Mouse (Mus musculus) neural tube, embryonic 12.5 days (tissue): Measurements from ENCODE around the gene Exoc6. TPM values are rescaled to one million over a fixed set of nuclear protein-coding genes. Genes with fewer than 3 reads are reported as not detected.

ENCODE experiments used
- ATAC-seq: fragments of 200-750 bp; cut with Nextera tagmentation; 2 replicates; pipeline ENCODE4 v1.8.0; 2017; ENCODE audit warnings: low read depth, mild to moderate bottlenecking, moderate TSS enrichment, moderate library complexity; ENCODE audit not compliant: low FRiP score
- H3K27ac ChIP-seq: fragments of 300-500 bp; sonication (generic); 2 replicates; pipeline ENCODE4 v1.5.1; 2016
- H3K27me3 ChIP-seq: fragments of 300-500 bp; sonication (generic); replicated peaks from 2 replicates; pipeline ENCODE4 v1.6.1; 2016; ENCODE audit warnings: mild to moderate bottlenecking
- H3K36me3 ChIP-seq: fragments of 300-500 bp; sonication (generic); 2 replicates; pipeline ENCODE4 v1.6.1; 2016; ENCODE audit warnings: mild to moderate bottlenecking
- H3K4me1 ChIP-seq: fragments of 300-500 bp; sonication (generic); 2 replicates; pipeline ENCODE4 v1.6.1; 2016
- H3K4me2 ChIP-seq: fragments of 300-500 bp; sonication (generic); replicated peaks from 2 replicates; pipeline ENCODE4 v1.6.1; 2016; ENCODE audit warnings: mild to moderate bottlenecking
- H3K4me3 ChIP-seq: fragments of 300-500 bp; sonication (generic); 2 replicates; pipeline ENCODE4 v1.5.1; 2016
- H3K9ac ChIP-seq: fragments of 300-500 bp; sonication (generic); 2 replicates; pipeline ENCODE4 v1.6.1; 2016; ENCODE audit warnings: mild to moderate bottlenecking
- H3K9me3 ChIP-seq: fragments of 300-500 bp; sonication (generic); 2 replicates; pipeline ENCODE4 v1.6.1; 2016; ENCODE audit warnings: mild to moderate bottlenecking
- WGBS: fragments of 180-500 bp; shearing (Covaris S2); methylation state at CpG from one replicate; pipeline ENCODE4 v1.1.7; 2016; 5-methylcytosine and 5-hydroxymethylcytosine counted together
- polyA plus RNA-seq: library from polyadenylated mRNA; unstranded; fragments of >200 nt; fragmentation: Nextera tagmentation; extraction: Ambion mirVana; gene quantifications from 2 replicates; pipeline ENCODE4 v1.2.1, GENCODE M21; 2016

The Exoc6 gene
- polyA plus RNA-seq = 11.8 and 13.5 TPM in 2 replicates

DNA sequence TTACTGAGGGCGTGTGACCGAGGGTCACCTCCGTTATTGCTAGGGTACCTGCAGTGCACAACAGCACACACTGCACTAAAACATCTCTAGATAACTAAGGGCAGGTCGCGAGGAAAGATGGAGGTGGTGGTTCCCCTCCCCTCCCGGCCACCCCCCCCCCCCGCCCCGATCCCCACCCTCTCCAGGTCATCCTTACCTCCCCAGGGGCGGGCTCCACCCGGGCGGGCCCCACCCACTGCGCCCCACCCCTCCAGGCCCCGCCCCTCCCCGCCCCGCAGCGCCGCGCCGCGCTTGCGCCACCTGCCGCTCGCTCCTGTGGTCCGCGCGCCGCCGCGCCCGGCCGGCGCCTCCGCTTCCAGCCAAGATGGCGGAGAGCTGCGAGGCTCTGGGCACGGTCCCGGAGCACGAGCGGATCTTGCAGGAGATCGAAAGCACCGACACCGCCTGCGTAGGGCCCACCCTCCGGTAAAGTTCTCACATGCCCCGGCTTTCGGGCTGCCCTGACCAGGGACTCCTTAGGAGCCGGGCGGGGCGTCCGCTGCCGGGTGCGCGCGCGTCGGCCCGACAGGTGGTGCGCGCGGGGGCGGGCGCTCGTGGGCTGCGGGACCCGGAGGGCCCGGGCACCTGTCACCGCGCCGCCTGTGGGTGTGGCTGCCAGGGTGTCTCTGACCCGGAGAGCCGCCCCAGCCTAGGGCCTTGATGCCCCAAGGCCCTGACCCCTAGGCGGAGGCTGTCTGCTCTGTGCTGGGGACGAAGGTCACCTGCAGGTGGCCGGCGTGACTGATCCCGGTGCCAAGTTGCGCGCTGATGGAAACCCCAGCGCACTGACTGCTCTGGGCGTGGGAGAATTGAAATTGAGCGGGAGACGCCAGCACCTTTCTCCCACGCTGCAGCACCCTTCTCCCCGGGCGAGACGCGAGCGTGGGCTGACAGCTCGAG, at the start of gene Exoc6:
Exoc6 (plus strand) TSS at position 318 of the 939 bp plus-strand sequence.
- Histone ChIP-seq H3K36me3 (no peaks in the 10 kb centered on the region), H3K4me1 (no peaks in the 10 kb centered on the region), H3K27me3 (no peaks in the 10 kb centered on the region), H3K27ac (no peak within 1 kb of the TSS), H3K4me2 (peak within 1 kb of the TSS; percentile 93), H3K9ac (peak within 1 kb of the TSS; percentile 67), H3K9me3 (no peaks in the 10 kb centered on the region), H3K4me3 (peak within 1 kb of the TSS; percentile 79)
- peak; percentile 90 for ATAC-seq
- under 1% methylated on average over 85 of the region's 89 CpGs for WGBS

DNA sequence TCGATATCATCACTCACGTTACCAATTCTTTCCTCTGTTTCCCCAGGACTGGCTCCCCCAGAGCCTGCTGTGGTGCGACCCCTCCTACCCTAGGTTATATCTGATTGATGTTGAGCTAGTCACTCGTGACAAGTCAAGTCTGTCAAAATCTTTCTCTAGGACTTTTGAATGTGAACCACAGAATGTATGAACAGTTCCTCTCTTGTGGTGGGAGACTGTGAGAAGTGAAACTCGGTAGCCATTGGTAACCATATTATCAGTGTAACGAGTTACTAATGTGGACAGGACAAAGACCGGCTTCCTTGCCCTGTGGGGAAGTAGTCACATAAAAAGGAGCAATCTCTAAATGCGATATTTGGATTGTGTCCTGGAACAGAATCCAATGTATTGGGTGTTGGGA, 47.2 kb upstream of the Exoc6 start:
- no peak for ATAC-seq
- Histone ChIP-seq H3K9me3 (no peaks in the 10 kb centered on the region), H3K36me3 (no peaks in the 10 kb centered on the region), H3K4me3 (no peak overlapping the region), H3K4me2 (no peak overlapping the region), H3K4me1 (no peaks in the 10 kb centered on the region), H3K9ac (no peak overlapping the region), H3K27ac (no peak overlapping the region), H3K27me3 (no peaks in the 10 kb centered on the region)
- WGBS = 87% methylated on average over 8 of the region's 8 CpGs

DNA sequence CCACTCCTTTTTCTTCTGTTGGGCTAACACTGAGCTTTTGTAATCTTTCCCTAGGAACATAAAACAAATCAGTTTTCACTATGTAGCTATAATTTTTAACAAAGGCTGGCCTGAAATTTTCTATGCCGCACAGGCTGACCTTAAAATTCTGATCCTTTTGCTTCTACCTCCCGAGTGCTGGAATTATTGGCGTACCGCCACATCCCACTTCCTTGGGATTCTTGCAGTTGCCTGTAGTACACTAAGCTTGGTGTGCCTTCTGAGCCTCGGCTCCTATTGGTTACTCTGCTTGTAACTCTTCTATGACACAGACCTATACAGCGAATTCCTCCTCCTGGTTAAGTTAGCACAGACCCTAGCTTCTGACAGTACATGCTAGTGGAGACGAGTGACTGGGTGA, 44.2 kb upstream of the Exoc6 start:
- ATAC-seq = no peak
- Histone ChIP-seq H3K9ac (no peak overlapping the region), H3K4me3 (no peak overlapping the region), H3K36me3 (no peaks in the 10 kb centered on the region), H3K4me1 (no peaks in the 10 kb centered on the region), H3K4me2 (no peak overlapping the region), H3K27ac (no peak overlapping the region), H3K9me3 (no peaks in the 10 kb centered on the region), H3K27me3 (no peaks in the 10 kb centered on the region)
- WGBS = 83% methylated on average over 7 of the region's 7 CpGs

DNA sequence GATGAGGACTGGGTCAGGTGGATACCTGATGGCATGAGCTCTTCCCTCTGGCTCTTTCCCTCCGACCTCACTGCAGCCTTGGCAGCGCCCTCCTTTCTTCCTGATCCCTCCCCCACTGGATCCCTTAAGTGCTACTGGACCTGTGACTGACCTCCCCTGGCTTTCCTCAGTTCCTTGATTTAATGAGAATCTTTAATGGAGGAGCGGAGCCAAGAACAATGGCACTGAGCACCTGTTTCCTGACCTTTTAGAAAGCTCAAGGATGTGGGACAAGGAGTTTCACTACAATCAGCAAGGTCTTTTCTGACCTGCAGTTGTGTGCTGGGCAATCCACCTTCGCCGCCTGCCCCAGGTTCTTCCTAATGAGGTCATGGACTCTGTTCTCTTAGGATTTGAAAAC, 43.6 kb upstream of the Exoc6 start:
- no peak overlapping the region for H3K9ac ChIP-seq
- no peaks in the 10 kb centered on the region for H3K27me3 ChIP-seq
- ATAC-seq = no peak
- H3K4me1 ChIP-seq = no peaks in the 10 kb centered on the region
- no peak overlapping the region for H3K4me3 ChIP-seq
- WGBS = 66% methylated on average over 5 of the region's 5 CpGs
- no peak overlapping the region for H3K4me2 ChIP-seq
- no peaks in the 10 kb centered on the region for H3K36me3 ChIP-seq
- H3K27ac ChIP-seq = no peak overlapping the region
- H3K9me3 ChIP-seq = no peaks in the 10 kb centered on the region

DNA sequence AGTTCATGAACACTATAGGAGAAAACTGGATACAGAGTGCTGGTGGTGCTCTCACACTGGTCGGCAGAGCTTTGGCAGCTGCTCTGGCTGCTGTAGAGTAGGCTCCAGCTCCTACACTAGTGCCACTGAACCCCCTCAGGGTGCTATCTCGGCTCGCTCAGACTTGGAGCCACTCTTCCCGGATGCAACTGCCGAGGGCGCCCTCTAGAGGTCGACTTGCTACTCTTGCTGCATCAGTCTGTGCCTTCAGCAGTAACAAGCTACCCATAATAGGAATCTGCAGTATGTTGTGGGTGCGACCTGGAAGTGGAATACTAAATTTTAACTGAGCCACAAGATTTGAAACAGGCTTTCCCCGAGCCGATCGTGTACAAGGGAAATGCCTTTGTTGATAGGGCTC, 40.5 kb upstream of the Exoc6 start:
- Histone ChIP-seq H3K27ac (no peak overlapping the region), H3K9me3 (no peaks in the 10 kb centered on the region), H3K36me3 (no peaks in the 10 kb centered on the region), H3K4me3 (no peak overlapping the region), H3K9ac (no peak overlapping the region), H3K4me1 (no peaks in the 10 kb centered on the region), H3K27me3 (no peaks in the 10 kb centered on the region), H3K4me2 (no peak overlapping the region)
- 16% methylated on average over 11 of the region's 11 CpGs for WGBS
- no peak for ATAC-seq

DNA sequence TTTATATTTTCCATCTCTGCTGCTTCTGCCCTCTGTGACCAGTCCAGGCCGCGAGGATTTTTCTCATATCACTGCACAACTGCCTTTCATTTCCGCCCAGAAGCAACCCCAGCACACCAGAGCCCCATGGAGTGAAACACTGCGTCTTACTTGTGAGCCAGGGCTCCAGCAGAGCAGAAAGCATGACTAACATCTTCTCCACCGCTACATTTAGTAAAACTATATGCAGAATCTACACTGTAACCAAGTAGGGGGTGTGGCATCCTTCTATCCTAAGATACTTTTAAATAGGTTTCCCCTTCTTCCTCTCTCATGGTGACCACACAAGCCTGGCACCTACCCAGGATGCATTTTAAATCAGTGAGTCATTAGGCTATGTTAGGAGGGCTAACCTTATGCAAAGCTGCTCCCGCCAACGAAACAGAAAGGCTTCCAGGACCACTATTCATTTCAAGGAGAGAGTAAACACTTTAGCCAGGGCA, 35.4 kb upstream of the Exoc6 start:
- no peaks in the 10 kb centered on the region for H3K36me3 ChIP-seq
- H3K27me3 ChIP-seq = no peaks in the 10 kb centered on the region
- no peak overlapping the region for H3K9ac ChIP-seq
- no peak overlapping the region for H3K4me2 ChIP-seq
- no peak for ATAC-seq
- 75% methylated on average over 7 of the region's 7 CpGs for WGBS
- no peak overlapping the region for H3K4me3 ChIP-seq
- H3K9me3 ChIP-seq = no peaks in the 10 kb centered on the region
- no peaks in the 10 kb centered on the region for H3K4me1 ChIP-seq
- no peak overlapping the region for H3K27ac ChIP-seq

DNA sequence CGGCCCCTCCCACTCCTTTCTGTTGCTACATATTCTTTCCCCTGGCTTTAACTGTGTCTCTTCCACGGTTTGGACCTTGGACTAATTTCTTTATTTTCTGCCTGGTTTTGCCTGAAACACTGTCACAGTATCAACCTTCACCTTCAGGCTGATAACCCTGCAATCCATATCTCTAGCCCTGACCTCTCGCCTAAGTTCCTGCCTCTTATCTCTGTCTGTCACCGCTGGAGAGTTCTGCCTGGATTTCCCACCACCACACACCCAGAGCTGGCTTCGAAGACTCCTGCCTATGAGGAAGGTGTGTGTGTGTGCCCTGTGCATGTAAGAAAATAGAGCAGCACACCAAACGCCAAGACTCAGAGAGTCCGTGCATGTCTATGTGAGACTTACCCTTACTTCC, 32.8 kb upstream of the Exoc6 start:
- Histone ChIP-seq H3K27me3 (no peaks in the 10 kb centered on the region), H3K36me3 (no peaks in the 10 kb centered on the region), H3K4me2 (no peak overlapping the region), H3K27ac (no peak overlapping the region), H3K4me1 (no peaks in the 10 kb centered on the region), H3K4me3 (no peak overlapping the region), H3K9me3 (no peaks in the 10 kb centered on the region), H3K9ac (no peak overlapping the region)
- no peak for ATAC-seq
- 84% methylated on average over 7 of the region's 7 CpGs for WGBS

DNA sequence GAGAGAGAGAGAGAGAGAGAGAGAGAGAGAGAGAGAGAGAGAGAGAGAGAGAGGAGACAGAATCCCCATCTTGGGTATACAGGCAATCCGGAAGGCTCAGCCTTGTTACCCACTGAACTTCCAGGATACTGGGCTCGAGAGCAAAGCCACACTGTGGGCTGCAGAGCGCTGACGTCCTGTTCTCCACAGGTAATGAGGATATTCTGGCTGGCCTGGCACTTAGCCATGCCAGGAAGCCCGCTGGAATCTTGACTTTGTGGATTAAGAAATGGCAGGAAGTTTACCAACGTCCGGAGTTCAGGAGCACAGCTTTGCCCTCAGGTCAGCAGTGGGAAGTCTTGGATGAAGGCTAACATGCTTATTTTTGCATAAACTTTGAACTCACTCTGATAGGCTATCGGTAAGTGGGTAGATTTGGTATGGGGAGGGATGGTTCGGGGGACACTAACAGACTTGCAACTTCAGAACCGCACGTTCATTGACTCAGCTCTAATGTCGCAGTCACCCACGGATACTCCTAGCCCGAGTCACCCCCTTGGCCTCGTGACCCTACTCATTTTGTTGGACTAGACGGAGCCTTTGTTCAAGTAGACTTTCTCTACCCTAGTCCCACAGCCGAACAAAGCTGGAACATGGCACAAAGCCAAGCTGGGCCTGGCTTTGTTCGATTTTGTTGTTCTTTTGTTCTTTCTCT, 29.3 kb upstream of the Exoc6 start:
- Histone ChIP-seq H3K4me2 (no peak overlapping the region), H3K4me3 (no peak overlapping the region), H3K9me3 (no peaks in the 10 kb centered on the region), H3K9ac (no peak overlapping the region), H3K4me1 (no peaks in the 10 kb centered on the region), H3K27ac (no peak overlapping the region), H3K36me3 (no peaks in the 10 kb centered on the region), H3K27me3 (no peaks in the 10 kb centered on the region)
- ATAC-seq = no peak
- WGBS = 64% methylated on average over 18 of the region's 18 CpGs

DNA sequence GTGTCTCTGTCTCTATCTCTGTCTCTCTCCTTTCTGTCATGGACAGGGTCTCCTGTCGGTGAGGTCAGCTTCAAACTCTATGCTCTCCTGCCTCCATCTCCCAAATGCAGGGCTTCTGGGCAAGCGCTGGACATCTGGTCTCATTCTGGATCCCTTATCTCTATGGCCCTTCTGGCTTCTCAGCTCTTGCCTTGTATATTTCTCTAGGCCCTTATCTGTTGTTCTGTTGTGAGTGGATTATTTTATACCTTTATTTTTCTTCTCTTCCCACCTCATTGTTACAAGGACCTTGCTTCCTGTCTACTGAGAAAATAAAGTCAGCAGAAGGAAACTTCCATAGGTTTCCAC, 28.8 kb upstream of the Exoc6 start:
- Histone ChIP-seq H3K9ac (no peak overlapping the region), H3K4me3 (no peak overlapping the region), H3K4me2 (no peak overlapping the region), H3K9me3 (no peaks in the 10 kb centered on the region), H3K4me1 (no peaks in the 10 kb centered on the region), H3K27me3 (no peaks in the 10 kb centered on the region), H3K27ac (no peak overlapping the region), H3K36me3 (no peaks in the 10 kb centered on the region)
- WGBS = 67% methylated on average over 2 of the region's 2 CpGs
- ATAC-seq = no peak

DNA sequence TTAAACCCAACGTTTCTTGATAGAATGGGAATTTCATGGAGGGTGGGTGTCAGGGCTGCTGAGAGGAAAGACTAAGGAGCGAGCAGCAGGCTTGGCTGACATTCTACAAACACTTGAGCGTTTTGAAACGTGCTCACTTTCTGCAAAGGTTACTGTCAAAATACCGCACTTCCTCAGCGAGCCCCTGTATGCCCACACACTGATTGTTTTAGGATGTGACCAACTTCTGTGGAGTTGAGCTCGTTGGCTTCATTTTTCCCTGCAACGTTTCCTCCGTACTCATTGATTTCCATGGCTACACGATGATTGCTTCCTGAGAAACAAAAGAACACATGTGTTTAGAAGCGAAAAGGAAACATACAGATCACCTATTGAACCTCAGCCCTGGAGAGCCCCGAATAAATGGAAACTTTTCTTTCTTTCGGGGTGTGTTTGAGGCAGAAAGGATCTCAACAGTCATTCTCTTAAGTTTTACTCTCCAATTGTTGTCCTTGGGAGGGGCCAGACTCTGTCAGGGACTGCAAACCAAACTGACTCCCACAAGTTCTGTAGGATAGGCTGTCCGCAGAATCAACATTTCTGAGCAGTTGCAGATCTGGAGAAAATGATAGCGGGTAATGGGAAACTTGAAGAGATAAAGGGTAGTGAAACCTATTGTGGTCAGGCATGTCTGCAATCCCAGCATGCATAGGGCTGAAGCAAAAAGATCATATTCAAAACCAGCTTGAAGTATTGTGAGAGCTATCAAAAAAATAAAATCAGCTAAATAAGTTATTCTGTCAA, 26.7 kb upstream of the Exoc6 start:
- Histone ChIP-seq H3K4me2 (no peak overlapping the region), H3K9ac (no peak overlapping the region), H3K36me3 (no peaks in the 10 kb centered on the region), H3K27me3 (no peaks in the 10 kb centered on the region), H3K27ac (no peak overlapping the region), H3K9me3 (no peaks in the 10 kb centered on the region), H3K4me3 (no peak overlapping the region), H3K4me1 (no peaks in the 10 kb centered on the region)
- ATAC-seq = no peak
- 80% methylated on average over 15 of the region's 15 CpGs for WGBS

DNA sequence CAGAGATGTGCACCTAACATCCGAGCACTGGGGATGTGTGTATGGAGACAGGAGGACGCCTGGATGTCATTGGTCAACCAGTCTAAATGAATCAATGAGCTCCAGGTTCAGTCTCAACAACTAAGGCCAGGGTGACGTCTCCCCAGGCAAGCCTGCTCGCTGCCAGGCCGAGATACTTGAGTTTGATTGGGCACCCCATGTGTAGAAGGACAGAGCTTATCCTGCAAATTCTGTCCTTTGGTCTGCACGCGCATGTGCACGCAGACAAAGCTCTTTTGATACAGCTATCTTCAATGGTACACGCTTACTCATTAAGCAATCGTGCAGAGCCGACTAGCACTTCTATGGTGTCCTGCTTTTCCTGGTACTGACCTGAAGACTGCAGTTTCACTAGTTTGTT, 24.3 kb upstream of the Exoc6 start:
- no peaks in the 10 kb centered on the region for H3K36me3 ChIP-seq
- H3K27ac ChIP-seq = no peak overlapping the region
- 87% methylated on average over 11 of the region's 11 CpGs for WGBS
- H3K4me2 ChIP-seq = no peak overlapping the region
- H3K27me3 ChIP-seq = no peaks in the 10 kb centered on the region
- H3K4me1 ChIP-seq = no peaks in the 10 kb centered on the region
- no peak overlapping the region for H3K4me3 ChIP-seq
- ATAC-seq = no peak
- no peak overlapping the region for H3K9ac ChIP-seq
- H3K9me3 ChIP-seq = no peaks in the 10 kb centered on the region

DNA sequence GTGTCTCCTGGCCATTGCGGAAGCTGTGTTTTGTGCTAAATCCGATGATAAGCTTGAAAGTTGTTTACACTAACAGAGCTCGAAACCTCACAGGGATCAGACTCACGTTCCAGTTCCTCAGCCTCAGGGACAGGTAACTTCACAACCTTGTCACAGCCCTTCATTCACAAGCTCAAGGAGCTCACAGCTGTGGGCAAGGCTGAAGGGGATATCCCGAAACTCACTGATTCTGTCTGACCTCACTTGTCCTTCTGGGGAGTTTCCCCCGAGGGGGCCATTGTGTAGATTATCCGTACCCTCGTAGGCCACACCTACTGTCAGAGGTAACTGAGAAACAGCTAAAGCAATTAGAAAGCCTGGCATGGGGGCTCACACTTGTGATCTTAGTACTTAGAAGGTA, 23.4 kb upstream of the Exoc6 start:
- no peaks in the 10 kb centered on the region for H3K36me3 ChIP-seq
- H3K27me3 ChIP-seq = no peaks in the 10 kb centered on the region
- WGBS = 48% methylated on average over 8 of the region's 8 CpGs
- H3K4me1 ChIP-seq = no peaks in the 10 kb centered on the region
- no peak overlapping the region for H3K9ac ChIP-seq
- H3K9me3 ChIP-seq = no peaks in the 10 kb centered on the region
- no peak overlapping the region for H3K4me2 ChIP-seq
- H3K4me3 ChIP-seq = no peak overlapping the region
- H3K27ac ChIP-seq = no peak overlapping the region
- no peak for ATAC-seq
